Mouse (Mus musculus): ENCODE measurements around the gene Gm9964.

GRCm38 (mm10) chr11:79286305-79286799 is 10.4 kb downstream of the Gm9964 start:
- TF ChIP-seq GATA1 (IDR thresholded peaks at IDR 0.05; ENCODE audit: borderline replicate concordance, low read length), result no peak
- no peak for TF ChIP-seq FLI1 (IDR thresholded peaks at IDR 0.05; ENCODE audit: low read length)

Data from megakaryocyte, embryonic 14.5 days (primary cell).